Mouse (Mus musculus) cerebellum, adult 18-20 months (tissue): ENCODE data around the gene Macrod2.
A peak's percentile ranks its signal among the peaks of the same experiment; 100 is the strongest.

Experiments used
- DNase-seq, 2 experiments: peaks; one replicate each; pipeline ENCODE4 v3.0.0; 2021

Gene Macrod2

DNA sequence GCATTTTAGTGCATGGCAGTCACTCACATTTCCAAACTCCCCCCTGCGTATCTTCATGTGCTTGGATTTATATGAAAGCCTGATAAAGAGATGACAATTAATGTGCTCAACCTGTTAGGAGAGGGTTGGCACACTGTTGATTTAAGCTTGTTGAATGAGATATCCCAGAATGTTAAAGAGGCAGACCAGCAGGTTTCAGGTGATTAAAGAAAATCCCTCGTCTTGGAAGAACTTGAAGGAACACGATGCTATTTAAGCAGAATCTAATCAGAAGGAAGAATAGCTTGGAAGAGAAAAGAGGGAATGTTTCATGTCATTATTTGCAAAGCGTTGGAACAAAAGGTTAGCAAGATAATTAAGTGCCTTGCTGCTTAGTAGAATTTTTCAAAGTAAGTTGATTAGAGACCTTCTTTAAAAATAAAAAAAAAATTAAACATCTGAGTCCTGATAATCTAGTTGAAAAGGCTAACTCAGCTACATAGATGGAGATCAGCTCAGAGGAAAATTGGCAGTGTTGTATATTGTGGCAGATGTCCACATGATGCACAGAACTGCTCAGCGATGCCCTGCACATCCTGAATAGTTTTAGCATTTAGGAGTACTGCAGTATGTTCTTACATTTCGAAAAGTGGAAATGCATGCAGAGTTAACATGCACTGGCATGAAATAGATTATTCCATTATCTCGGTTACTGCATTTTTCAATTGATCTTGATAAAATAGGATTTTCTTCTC, 518.7 kb downstream of the Macrod2 start:
- DNase-seq = peak; percentile 19 to 44

DNA sequence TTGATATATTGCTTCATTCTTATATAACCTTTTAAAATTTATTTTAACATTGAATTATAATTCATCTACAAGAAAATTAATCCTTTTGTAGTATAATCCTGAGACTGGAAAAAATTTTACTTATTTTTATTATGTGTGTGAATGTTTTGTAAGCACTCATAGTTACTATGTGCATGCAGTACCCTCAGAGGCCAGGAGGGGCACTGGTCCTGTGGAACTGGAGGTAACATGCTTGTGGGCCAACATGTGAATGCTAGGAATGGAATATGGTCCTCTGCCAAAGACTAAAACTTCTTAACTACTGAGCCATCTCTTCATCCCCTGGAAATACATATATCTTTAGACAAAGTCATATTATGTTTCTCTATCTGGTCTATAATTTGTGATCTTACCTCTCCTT, 531.8 kb downstream of the Macrod2 start:
- DNase-seq = no peak

DNA sequence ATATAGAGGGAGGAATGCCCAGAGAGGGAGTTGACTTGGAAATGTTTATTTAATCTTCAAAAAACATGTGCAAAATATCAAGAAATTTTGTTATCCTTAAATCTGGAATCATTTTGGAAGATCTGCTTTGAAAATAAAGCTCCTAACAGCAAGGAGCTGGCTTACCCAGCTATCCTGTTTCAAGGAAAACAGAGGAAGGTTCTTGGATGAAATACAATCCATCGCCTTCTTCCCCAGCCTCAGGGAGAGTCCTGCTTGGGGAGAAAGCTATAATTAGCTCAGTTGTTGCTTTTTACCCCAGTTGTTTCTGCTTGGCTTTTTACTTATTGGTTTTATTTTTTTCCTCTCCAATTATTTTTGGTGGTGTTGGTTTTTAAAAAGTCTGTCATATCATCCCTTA, 539.4 kb downstream of the Macrod2 start:
- no peak for DNase-seq

DNA sequence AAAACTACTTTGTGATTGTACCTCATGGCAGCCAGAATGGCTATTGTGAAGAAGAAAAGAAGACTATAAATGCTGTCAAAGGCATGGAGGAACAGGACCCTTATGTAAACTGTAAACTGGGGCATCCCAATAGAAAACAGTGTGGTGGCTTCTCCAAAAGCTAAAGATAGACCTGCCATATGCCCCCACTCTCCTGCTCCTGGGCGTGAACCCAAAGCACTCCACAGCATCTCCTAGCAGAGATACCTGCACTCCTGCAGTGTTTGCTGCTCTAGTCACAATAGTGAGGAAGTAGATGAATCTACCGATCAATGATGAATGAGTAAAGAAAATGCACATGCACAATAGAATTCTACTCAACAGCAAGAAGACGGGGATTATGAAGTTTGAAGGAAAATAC, 554.4 kb downstream of the Macrod2 start:
- DNase-seq = peak; percentile 75 to 89

DNA sequence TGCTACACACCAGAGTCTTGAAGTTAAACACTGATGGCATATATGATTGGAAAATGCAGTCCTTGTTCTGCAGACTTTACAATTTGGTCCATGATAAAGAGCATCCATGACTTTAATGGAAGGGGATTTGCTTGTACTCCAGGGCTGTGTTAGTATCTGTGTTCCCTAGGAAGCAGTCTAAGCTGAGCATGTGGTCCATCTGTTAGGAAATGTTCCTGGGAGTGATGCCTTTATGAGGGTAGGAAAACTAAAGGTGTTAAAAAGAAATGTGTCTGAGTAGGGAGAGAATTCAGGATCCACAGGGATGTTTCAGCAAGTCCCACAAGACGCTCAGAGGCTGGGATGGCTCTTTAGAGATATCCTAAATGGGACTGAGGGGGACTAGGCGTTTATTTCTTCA, 564.1 kb downstream of the Macrod2 start:
- peak in 1 of 2 experiments; percentile 25 for DNase-seq

DNA sequence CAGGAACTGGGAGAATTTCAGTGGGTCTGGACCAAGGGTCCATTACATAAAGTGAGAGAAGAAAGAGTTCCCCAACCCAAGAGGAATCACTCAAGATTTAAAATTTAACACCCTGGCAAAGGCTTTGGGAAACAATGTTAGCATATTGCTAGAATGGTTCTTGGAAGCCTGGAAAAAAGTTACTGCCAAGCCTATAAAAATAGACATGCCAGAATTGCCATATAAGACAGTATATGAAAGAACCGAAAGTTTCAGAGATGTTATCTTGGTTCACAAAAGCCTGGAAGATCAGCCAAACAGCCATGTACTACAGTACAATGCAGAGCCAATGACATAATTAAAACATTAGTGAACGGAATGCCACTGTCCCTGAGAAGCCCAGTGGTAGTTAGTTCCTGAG, 575.1 kb downstream of the Macrod2 start:
- DNase-seq = no peak

DNA sequence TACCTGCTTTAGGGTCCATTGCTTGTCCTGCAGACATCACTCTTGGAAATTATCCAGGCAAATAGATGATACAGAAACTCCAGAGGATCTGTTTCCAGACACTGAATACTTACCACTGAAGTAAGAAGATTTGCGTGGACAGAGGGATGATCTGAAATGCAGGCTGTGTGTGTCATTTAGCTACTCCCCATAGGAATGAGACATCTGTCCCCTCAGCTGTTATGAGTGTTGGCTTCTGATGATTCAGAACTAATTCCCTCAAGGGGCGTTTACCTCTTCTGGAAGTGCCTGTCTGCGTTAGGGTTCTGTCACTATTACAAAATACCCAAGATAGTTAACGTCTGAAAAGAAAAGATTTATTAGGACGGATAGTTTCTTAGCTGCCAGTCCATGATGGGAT, 576.7 kb downstream of the Macrod2 start:
- no peak for DNase-seq

DNA sequence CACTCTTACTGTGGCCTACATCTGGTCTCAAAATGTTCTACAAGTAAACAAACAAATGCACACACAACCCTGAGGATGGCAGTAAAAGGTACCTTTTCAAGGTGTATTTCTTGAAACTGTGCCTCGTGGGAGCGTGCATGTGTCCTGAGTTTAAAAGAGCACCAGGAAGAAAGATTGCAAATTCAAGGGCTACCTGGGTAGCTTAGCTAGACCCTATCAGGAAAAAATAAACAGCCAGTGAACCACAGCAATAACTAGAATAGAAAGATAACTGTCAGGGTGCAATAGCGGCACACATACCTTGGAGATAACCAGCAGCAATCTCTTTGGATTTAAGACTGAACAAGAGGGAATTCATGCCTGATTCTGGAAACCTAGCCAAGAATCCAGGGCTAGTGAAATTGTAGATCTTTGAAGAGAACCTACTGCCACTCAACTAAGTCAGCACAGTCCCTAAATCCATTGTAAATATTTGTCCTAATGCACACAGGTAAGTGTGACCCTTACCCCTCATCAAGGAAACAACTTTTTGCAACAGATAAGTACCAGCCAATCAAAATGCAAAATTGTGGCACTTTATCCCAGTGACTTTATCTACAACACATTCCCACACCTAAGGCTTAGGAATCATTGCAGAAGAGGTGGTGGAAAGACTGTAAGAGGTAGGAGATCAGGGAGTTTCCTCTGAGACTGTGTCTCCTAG, 590.7 kb downstream of the Macrod2 start:
- no peak for DNase-seq

DNA sequence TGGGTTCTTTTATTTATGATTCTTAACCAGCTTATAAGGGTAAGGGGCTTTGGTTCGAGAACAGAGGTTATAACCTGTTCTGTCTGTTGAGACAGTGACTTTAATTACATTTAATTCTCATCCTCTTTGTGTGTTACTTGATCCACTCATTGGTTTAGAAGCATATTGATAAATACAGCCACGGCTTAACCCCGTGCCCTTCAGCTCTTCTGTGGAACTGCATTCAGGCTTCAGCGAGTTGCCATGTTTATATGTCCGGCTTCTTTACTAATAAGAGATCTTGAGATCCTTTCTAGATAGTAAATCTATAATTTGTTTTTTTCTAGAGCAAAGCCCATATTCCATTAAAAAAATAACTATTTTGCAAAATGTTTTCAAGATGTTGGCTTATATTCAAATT, 608.7 kb downstream of the Macrod2 start:
- DNase-seq = no peak

DNA sequence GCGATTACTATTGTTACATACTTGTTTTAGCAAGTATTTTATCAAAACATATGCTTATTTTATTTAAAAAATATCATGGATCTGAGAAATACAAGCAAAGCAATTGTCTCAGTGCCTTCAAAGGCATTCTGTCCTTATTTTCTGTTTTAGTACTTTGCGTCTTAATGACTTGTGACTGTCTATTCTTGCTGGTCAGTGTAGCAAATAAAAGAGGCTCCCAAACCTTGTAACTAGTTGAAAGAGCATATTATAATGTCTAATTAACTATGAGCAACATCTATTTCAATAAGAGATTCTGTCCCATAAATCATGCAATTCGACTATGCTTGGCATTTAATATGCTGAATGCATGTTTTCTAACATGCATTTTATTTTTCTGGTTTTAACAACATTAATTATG, 609.2 kb downstream of the Macrod2 start:
- no peak for DNase-seq

DNA sequence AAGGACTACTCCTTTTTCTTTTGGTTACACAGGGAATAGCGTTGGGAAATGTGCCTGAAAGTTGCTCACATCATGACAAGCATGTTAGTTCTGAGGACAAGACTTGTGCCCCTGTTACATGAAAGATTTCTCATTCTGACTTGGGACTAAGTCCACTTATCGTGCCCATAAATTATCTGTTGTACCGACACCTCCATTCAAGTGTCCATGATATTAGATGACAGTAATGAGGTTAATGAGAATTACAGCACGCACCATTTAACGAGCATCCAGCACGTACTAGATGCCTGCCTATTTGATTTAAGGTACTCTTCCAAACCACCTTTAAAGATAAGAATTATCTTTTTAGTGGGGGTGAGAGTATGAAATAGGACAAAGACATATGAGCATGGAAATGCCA, 610.5 kb downstream of the Macrod2 start:
- DNase-seq = no peak

DNA sequence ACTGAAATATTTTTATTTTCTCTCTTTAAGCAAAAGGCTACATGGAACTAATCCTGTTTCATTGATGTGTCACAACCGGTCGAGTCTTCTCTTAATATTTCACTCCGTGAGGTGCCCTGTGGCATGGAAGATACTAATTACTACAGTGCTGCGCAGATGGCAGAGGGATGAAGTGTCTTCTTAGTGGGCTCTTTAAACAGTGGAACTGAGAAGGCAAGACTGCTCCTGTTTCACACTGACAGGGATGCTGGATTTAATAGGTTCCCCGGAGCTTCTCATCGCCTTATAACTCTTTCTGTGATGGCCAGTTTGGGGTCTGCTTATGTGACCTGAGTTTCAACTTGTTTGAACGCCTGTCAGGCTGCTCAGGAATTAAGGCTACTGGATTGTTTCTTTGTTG, 612.6 kb downstream of the Macrod2 start:
- DNase-seq = no peak

DNA sequence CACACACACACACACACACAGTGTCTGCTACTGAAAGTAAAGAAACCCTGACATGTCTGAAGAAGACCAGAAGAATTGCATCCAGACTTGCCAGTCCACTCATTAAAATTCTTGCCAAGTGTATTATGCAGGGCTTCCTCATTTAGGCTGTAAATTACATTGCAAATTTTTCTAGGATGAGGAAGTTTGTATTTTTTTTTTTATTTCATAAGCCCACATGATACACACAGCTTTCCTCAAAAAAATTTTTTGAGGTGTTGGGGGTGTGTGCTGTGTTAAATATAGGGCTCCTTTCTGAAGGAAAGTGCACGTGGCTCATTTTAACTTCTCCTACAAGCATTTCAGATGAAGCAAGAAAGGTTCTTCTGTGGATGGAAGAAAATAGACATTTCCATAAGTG, 613.3 kb downstream of the Macrod2 start:
- DNase-seq = no peak

DNA sequence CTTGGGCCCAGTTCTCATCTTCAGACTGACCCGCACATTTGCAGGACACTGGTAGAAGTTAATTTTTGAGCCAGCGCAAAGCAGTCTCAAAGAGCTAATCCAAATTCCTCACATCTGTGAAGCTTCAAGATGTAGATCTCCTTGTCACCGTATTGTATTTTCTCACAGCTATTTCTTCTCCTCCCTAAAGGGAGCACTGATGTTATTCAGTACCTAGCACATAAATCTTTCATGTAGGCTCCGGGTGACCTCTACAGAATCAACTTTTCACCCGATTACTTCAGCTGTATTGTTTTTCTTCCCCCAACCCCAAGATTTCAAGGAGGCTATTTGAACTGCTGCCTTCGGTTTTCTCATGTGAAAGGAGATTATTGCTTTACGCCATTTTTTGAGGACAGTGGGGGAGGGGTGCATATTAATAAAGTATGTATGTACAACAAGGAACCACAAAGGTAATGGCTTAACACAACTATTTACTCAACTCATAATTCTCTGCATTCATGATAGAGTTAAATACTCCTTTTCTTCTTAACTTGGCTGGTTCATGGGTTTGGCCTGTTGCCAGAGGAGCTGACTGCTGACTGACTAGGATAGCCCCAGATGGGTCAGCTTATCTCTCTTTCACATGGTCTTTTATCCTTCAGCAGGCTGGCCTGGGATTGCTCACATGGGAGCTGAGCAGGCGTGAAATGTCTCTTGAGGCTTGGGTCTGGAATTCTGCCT, 618.5 kb downstream of the Macrod2 start:
- peak; percentile 16 to 18 for DNase-seq

DNA sequence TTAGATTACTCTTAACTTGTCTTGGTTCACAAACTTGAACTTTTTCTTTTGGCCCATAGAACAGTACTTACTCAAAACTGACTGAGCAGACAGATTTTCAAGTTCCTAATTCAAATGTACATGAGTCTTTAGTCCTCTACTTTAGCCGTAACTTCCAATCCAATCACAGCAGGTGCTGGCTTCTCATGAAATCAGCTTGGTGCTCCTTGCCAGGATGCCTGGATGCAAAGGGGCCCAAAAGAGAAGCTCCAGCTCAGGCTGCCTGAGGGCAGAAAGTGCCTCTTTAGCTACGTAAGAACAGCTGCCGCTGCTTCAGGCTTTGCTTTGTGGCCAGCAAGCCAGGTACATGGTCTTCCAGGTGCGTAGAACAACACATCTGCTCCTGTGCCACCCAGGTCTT, 627.9 kb downstream of the Macrod2 start:
- DNase-seq = peak in 1 of 2 experiments; percentile 14

DNA sequence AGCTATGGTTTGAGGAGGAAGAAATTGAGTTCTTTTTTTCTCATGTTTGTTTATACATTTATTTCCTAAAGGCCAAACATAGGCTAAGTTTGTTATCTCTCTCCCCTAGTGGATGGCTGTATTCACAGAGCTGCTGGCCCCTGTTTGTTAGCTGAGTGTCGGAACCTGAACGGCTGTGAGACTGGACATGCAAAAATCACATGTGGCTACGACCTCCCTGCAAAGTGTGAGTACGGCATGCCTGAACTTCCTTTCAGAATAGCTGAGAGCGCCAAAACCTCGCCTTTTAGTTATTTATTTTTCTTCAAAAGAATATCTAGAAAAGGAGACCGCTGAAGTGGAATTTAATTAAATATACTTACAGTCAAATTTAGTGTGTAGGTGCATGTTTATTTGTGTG, 628.8 kb downstream of the Macrod2 start:
- no peak for DNase-seq

DNA sequence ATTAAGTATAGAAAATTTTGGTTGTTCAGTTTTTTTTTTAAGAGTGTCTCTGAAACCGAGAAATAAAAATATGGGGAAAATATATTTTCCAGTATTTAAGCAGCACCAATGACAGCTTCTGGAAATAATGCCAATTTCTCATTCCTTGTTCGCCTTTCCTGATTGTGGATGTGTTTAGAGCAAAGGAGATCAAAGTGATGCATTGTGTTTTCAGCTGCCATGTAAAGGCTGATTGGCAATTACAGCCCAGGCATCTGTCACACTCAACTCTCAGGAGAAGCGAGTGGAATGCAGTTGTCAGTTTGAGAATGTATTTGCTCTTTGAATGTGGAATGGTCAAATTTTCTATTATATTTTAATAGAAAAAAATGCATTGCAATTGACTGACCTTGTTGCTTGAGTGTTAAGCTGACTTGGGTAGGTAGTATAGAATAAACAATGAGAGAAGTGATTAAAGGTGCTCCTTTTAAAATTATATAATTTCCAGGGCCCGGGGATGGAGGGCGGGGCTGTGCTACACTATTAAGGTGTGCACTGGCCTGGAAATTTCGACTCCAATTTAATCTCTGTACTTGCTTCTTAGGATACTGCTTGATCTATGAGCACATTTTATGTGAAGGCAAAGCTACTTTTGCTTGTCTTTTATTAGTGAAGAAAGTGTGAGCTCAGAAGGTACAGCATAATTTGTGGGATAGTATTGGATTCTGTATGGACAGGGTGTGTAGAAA, 629.4 kb downstream of the Macrod2 start:
- DNase-seq = no peak

DNA sequence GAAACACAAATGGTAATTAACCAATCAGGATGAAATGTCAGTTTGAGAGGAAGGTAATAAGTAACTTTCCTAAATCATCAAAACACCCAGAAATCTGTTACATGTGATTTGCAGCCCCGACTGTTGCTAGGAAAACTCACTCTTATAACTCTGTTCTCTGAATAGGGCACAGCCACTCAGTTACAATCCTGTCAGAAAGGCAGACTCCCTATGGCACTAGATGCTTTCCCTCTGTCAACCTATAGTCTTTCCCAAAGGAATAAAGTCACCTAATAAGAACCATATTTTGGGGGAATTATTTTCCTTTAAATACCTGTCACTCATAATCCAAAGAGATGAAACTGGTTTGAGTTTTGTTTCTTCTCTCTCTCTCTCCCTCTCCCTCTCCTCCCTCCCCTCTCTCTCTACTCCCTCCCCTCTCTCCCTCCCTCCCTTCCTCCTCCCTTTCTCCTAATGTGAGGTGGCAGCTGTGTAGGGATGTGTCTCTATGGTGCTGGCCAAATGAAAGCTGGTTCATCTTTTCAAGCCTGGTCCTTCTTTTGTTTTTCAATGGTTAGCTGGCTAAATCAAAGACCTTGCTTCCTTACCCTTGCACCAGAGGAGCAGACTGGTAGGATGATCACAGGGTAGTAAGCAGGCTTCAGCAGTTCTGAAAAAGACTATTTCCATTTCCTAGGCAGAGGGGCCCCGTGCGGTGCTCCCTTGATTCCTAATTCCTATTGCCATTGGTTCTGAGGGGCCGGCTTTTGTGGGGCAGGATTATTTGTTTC, 661.8 kb downstream of the Macrod2 start:
- no peak for DNase-seq

DNA sequence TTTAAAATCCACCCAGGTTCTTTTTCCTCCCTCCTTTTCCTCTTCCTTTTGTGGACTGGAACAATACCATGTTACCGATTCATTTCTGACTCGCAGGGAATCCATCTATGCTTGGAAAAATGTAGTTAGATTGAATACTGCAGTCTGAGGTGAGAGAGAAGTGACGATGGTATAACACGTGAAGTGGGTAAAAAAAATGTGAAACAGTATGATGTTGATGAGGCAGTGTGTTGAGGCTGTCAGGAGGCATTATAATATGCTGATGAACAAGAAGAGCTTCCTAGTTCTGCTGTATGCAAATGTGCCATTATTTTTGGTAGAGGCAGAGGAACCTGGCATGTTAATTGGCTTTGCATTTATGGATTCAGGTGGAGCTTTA, 662.3 kb downstream of the Macrod2 start:
- no peak for DNase-seq

DNA sequence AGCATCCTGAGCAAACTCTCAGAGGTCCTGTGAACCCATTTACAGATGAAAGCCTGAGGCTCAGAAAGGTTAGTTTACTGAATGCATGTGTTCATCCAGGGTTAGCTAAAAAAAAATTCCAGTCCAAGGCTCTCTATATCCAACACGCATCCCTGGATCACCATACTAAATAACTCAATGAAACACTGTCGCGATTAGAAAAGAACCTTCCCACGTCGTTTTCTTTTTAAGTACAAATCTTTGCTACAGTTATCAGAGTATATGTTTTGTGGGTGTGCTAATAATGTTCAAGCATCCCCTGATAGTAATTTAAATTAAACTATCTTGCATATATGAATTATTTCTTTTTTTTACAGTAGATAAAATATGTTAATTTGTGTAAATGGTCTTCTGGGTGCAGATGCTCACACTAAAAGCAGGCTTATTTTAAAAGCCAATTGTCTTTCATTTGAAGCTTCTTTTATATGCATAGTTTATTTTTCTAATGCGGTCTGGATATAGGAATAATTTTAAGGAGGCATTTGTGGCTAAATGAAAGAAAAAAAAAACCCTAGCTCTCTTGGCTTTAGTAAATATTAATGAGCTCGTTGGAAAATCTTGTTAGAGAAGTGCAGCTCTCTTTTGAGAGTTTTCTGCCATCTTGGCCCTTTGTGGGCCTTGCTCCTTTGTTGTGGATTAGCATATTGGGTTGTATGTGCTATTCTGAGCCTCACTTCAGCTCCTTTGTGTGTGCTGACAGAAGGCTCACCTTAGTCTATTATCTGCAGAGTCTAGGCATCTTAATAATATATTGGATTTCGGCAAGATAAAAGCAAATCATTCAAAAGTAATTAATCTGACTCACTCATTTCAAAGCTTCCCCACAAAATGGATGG, 679.1 kb downstream of the Macrod2 start:
- no peak for DNase-seq

DNA sequence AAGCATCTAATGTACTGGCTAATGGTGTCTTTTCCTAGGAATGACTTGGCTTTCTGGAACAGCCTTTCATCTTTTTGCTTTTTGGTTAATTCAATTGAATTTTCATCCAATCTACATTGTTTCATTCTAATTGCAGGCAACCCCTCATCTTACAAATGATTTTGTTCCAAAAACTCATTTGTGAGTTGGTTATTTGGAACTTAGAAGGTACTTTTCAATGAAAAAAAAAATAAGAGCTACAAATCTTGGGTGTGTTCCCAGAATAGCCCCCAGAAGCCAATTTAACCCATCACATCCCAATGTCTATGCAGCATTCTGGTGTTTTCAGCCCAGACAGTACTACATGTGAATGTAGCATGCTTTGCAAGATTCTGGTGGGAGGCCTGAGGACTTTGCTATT, 683.1 kb downstream of the Macrod2 start:
- no peak for DNase-seq

DNA sequence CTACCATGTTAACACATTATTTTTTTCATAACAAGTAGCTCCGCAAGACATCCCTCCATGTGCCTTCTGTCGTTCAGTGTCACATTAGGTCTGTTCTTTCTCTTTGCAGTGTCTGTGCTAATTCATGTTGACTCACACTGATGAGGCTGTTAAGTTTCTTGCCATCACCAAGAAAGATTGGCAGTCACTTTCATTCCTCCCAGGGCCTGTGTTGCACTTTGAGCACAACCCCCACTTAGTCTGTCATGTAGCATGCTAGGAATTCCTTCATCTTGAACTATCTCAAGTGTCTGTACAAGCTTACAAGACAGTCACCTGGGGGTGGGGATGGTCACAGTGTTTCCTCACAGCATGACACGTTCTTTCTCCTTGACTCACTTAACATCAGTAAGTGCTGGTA, 696.2 kb downstream of the Macrod2 start:
- DNase-seq = no peak
